Mouse (Mus musculus): ENCODE results near the gene Ldb3. TPM values are rescaled to one million over a fixed set of nuclear protein-coding genes. Genes with fewer than 3 reads are reported as not detected.

Gene Ldb3
- polyA plus RNA-seq, 1 experiment from 2014 or later: 301 TPM

- H3K4me2 ChIP-seq (ENCODE audit: low read length): no peak overlapping the region
- H3K27ac ChIP-seq (replicated peaks in 1 of 2; ENCODE audit: control insufficient read depth in 1 of 2, insufficient read depth in 1 of 2, low read depth in 2 of 2, low read length in 2 of 2): no peak overlapping the region
- 44% methylated on average over 4 of the region's 4 CpGs for WGBS
- H3K4me1 ChIP-seq (ENCODE audit: control insufficient read depth in 2 of 2, insufficient read depth in 2 of 2, low read length in 2 of 2): peaks cover 11 to 19% of the 10 kb centered on the region in 2 experiments
- no peak for ATAC-seq (ENCODE audit: insufficient number of reproducible peaks, insufficient read depth, low FRiP score, low read depth)
- H3K36me3 ChIP-seq (ENCODE audit: control insufficient read depth, insufficient read depth, low read length): no peaks in the 10 kb centered on the region
- H3K9ac ChIP-seq (ENCODE audit: low read length): no peak overlapping the region
- no peaks in the 10 kb centered on the region for H3K9me3 ChIP-seq (ENCODE audit: control insufficient read depth, low read length)
- no peak overlapping the region for H3K4me3 ChIP-seq (ENCODE audit: control insufficient read depth in 1 of 2, insufficient read depth in 1 of 2, low read depth in 1 of 2, low read length in 2 of 2)
- peaks cover 18% of the 10 kb centered on the region for H3K27me3 ChIP-seq (ENCODE audit: control insufficient read depth, insufficient read depth, low read length)
Measured at GRCm38 (mm10) chr14:34612222-34612621, 23.7 kb upstream of the Ldb3 start.

- Histone ChIP-seq H3K9me3 (ENCODE audit: control insufficient read depth, low read length) (no peaks in the 10 kb centered on the region), H3K27ac (replicated peaks in 1 of 2; ENCODE audit: control insufficient read depth in 1 of 2, insufficient read depth in 1 of 2, low read depth in 2 of 2, low read length in 2 of 2) (no peak overlapping the region), H3K4me1 (ENCODE audit: control insufficient read depth in 2 of 2, insufficient read depth in 2 of 2, low read length in 2 of 2) (peaks cover 11 to 20% of the 10 kb centered on the region in 2 experiments), H3K4me3 (ENCODE audit: control insufficient read depth in 1 of 2, insufficient read depth in 1 of 2, low read depth in 1 of 2, low read length in 2 of 2) (no peak overlapping the region), H3K36me3 (ENCODE audit: control insufficient read depth, insufficient read depth, low read length) (no peaks in the 10 kb centered on the region), H3K4me2 (ENCODE audit: low read length) (no peak overlapping the region), H3K27me3 (ENCODE audit: control insufficient read depth, insufficient read depth, low read length) (peaks cover 18% of the 10 kb centered on the region), H3K9ac (ENCODE audit: low read length) (no peak overlapping the region)
- 87% methylated on average over 4 of the region's 4 CpGs for WGBS
- no peak for ATAC-seq (ENCODE audit: insufficient number of reproducible peaks, insufficient read depth, low FRiP score, low read depth)
Measured at GRCm38 (mm10) chr14:34611591-34611990, 23.1 kb upstream of the Ldb3 start.

GRCm38 (mm10) chr14:34601910-34602309 lies 13.4 kb upstream of the Ldb3 start:
- no peaks in the 10 kb centered on the region for H3K9me3 ChIP-seq (ENCODE audit: control insufficient read depth, low read length)
- no peak for ATAC-seq (ENCODE audit: insufficient number of reproducible peaks, insufficient read depth, low FRiP score, low read depth)
- H3K27ac ChIP-seq (replicated peaks in 1 of 2; ENCODE audit: control insufficient read depth in 1 of 2, insufficient read depth in 1 of 2, low read depth in 2 of 2, low read length in 2 of 2): no peak overlapping the region
- H3K4me3 ChIP-seq (ENCODE audit: control insufficient read depth in 1 of 2, insufficient read depth in 1 of 2, low read depth in 1 of 2, low read length in 2 of 2): no peak overlapping the region
- no peaks in the 10 kb centered on the region for H3K36me3 ChIP-seq (ENCODE audit: control insufficient read depth, insufficient read depth, low read length)
- H3K4me1 ChIP-seq (ENCODE audit: control insufficient read depth in 2 of 2, insufficient read depth in 2 of 2, low read length in 2 of 2): no peaks in the 10 kb centered on the region
- H3K9ac ChIP-seq (ENCODE audit: low read length): no peak overlapping the region
- no peaks in the 10 kb centered on the region for H3K27me3 ChIP-seq (ENCODE audit: control insufficient read depth, insufficient read depth, low read length)
- H3K4me2 ChIP-seq (ENCODE audit: low read length): no peak overlapping the region
- 92% methylated on average over 7 of the region's 7 CpGs for WGBS

GRCm38 (mm10) chr14:34599941-34600340 lies 11.5 kb upstream of the Ldb3 start, which contains the start of gene Opn4:
Gene Opn4, minus strand, starts transcription at chr14:34600142.
- Histone ChIP-seq H3K4me3 (ENCODE audit: control insufficient read depth in 1 of 2, insufficient read depth in 1 of 2, low read depth in 1 of 2, low read length in 2 of 2) (no peak within 1 kb of the TSS), H3K9me3 (ENCODE audit: control insufficient read depth, low read length) (no peaks in the 10 kb centered on the region), H3K36me3 (ENCODE audit: control insufficient read depth, insufficient read depth, low read length) (no peaks in the 10 kb centered on the region), H3K9ac (ENCODE audit: low read length) (no peak within 1 kb of the TSS), H3K4me2 (ENCODE audit: low read length) (no peak within 1 kb of the TSS), H3K27ac (replicated peaks in 1 of 2; ENCODE audit: control insufficient read depth in 1 of 2, insufficient read depth in 1 of 2, low read depth in 2 of 2, low read length in 2 of 2) (no peak within 1 kb of the TSS), H3K27me3 (ENCODE audit: control insufficient read depth, insufficient read depth, low read length) (no peaks in the 10 kb centered on the region), H3K4me1 (ENCODE audit: control insufficient read depth in 2 of 2, insufficient read depth in 2 of 2, low read length in 2 of 2) (peaks cover 5 to 6% of the 10 kb centered on the region in 2 experiments; a peak in 3 of 4 replicates)
- ATAC-seq (ENCODE audit: insufficient number of reproducible peaks, insufficient read depth, low FRiP score, low read depth): no peak
- WGBS: 71% methylated on average over 8 of the region's 8 CpGs

- Histone ChIP-seq H3K9me3 (ENCODE audit: control insufficient read depth, low read length) (no peaks in the 10 kb centered on the region), H3K36me3 (ENCODE audit: control insufficient read depth, insufficient read depth, low read length) (no peaks in the 10 kb centered on the region), H3K27ac (replicated peaks in 1 of 2; ENCODE audit: control insufficient read depth in 1 of 2, insufficient read depth in 1 of 2, low read depth in 2 of 2, low read length in 2 of 2) (peak overlapping the region in 1 of 2 experiments; percentile 24; a peak in 1 of 4 replicates), H3K4me1 (ENCODE audit: control insufficient read depth in 2 of 2, insufficient read depth in 2 of 2, low read length in 2 of 2) (peaks cover 31 to 46% of the 10 kb centered on the region in 2 experiments), H3K4me2 (ENCODE audit: low read length) (peak overlapping the region; percentile 50), H3K27me3 (ENCODE audit: control insufficient read depth, insufficient read depth, low read length) (no peaks in the 10 kb centered on the region), H3K9ac (ENCODE audit: low read length) (peak overlapping the region; percentile 34; the same call in 1 of the 2 replicates), H3K4me3 (ENCODE audit: control insufficient read depth in 1 of 2, insufficient read depth in 1 of 2, low read depth in 1 of 2, low read length in 2 of 2) (no peak overlapping the region)
- 57% methylated on average over 15 of the region's 17 CpGs for WGBS
- ATAC-seq (ENCODE audit: insufficient number of reproducible peaks, insufficient read depth, low FRiP score, low read depth): no peak
Measured at GRCm38 (mm10) chr14:34595596-34596255, 7.2 kb upstream of the Ldb3 start.

GRCm38 (mm10) chr14:34591741-34592535 lies 3.5 kb upstream of the Ldb3 start:
- 27% methylated on average over 15 of the region's 15 CpGs for WGBS
- Histone ChIP-seq H3K27ac (replicated peaks in 1 of 2; ENCODE audit: control insufficient read depth in 1 of 2, insufficient read depth in 1 of 2, low read depth in 2 of 2, low read length in 2 of 2) (peak overlapping the region; percentile 83 to 91), H3K9me3 (ENCODE audit: control insufficient read depth, low read length) (no peaks in the 10 kb centered on the region), H3K4me2 (ENCODE audit: low read length) (peak overlapping the region; percentile 48), H3K4me1 (ENCODE audit: control insufficient read depth in 2 of 2, insufficient read depth in 2 of 2, low read length in 2 of 2) (peaks cover 50 to 67% of the 10 kb centered on the region in 2 experiments), H3K9ac (ENCODE audit: low read length) (peak overlapping the region; percentile 59), H3K36me3 (ENCODE audit: control insufficient read depth, insufficient read depth, low read length) (no peaks in the 10 kb centered on the region), H3K27me3 (ENCODE audit: control insufficient read depth, insufficient read depth, low read length) (no peaks in the 10 kb centered on the region), H3K4me3 (ENCODE audit: control insufficient read depth in 1 of 2, insufficient read depth in 1 of 2, low read depth in 1 of 2, low read length in 2 of 2) (no peak overlapping the region)
- ATAC-seq (ENCODE audit: insufficient number of reproducible peaks, insufficient read depth, low FRiP score, low read depth): peak; percentile 51

- no peak overlapping the region for H3K4me3 ChIP-seq (ENCODE audit: control insufficient read depth in 1 of 2, insufficient read depth in 1 of 2, low read depth in 1 of 2, low read length in 2 of 2)
- 55% methylated on average over 24 of the region's 24 CpGs for WGBS
- no peak for ATAC-seq (ENCODE audit: insufficient number of reproducible peaks, insufficient read depth, low FRiP score, low read depth)
- peak overlapping the region; percentile 59 for H3K9ac ChIP-seq (ENCODE audit: low read length)
- H3K27me3 ChIP-seq (ENCODE audit: control insufficient read depth, insufficient read depth, low read length): no peaks in the 10 kb centered on the region
- peaks cover 50 to 67% of the 10 kb centered on the region in 2 experiments for H3K4me1 ChIP-seq (ENCODE audit: control insufficient read depth in 2 of 2, insufficient read depth in 2 of 2, low read length in 2 of 2)
- H3K9me3 ChIP-seq (ENCODE audit: control insufficient read depth, low read length): no peaks in the 10 kb centered on the region
- H3K4me2 ChIP-seq (ENCODE audit: low read length): peak overlapping the region; percentile 48
- H3K36me3 ChIP-seq (ENCODE audit: control insufficient read depth, insufficient read depth, low read length): peaks cover 3% of the 10 kb centered on the region; the same call in 1 of the 2 replicates
- peak overlapping the region; percentile 83 to 91 for H3K27ac ChIP-seq (replicated peaks in 1 of 2; ENCODE audit: control insufficient read depth in 1 of 2, insufficient read depth in 1 of 2, low read depth in 2 of 2, low read length in 2 of 2)
Measured at GRCm38 (mm10) chr14:34590743-34591675, 2.5 kb upstream of the Ldb3 start.
